Mouse (Mus musculus): ENCODE results near the gene Lrrc10.

- TF ChIP-seq CTCF (IDR thresholded peaks at IDR 0.05; ENCODE audit: low read depth) (no peak), EP300 (IDR thresholded peaks at IDR 0.05; ENCODE audit: low read depth) (no peak)
Measured at GRCm38 (mm10) chr10:117005707-117006464, 39.3 kb upstream of the Lrrc10 start.

All from liver, postnatal 0 days (tissue).